Mouse (Mus musculus) embryonic fibroblast, embryonic 13.5 days (primary cell): ENCODE data around the gene Mllt3.

Source experiments
- CTCF ChIP-seq: IDR thresholded peaks from 2 replicates; pipeline ENCODE4 v1.5.1; 2011; ENCODE audit warnings: mild to moderate bottlenecking, control low read depth, low read length, moderate library complexity, borderline replicate concordance; ENCODE audit not compliant: insufficient read depth
- POLR2A ChIP-seq: IDR thresholded peaks from 2 replicates; pipeline ENCODE4 v1.6.1; 2011; ENCODE audit warnings: low read depth, mild to moderate bottlenecking, control low read depth, low read length, moderate library complexity

- TF ChIP-seq CTCF (no peak), POLR2A (no peak)
These were observed 281.7 kb downstream of the Mllt3 start for GRCm38 (mm10) chr4:87751515-87751864.
